Comparison of ENCODE assay signal across 10 mouse cellular contexts in genomic region chr5:25632861-25633535, GRCm38 (mm10).
A peak's percentile ranks its signal among the peaks of the same experiment; 100 is the strongest.
DNase-seq lines count a peak whose midpoint lies in the region.
"Had no signal": no experiment of that assay in that cellular context is flagged by ENCODE, and none has a peak within 500 bp of the region (broad histone marks: within the 10 kb centered on the region; RNA-seq: fewer than 3 reads in every experiment).

No protein-coding gene starts in this region.

- peak; percentile 13 to 34 for DNase-seq in adrenal gland, postnatal 36 days
- no peak for DNase-seq in adrenal gland, postnatal 25 days
- peak; percentile 28 for DNase-seq in kidney, postnatal 10 days
- no peak for DNase-seq in kidney, adult 11 months
- DNase-seq in thymus, postnatal 14 days: peak; percentile 7
- DNase-seq in thymus, adult 18-20 months: no peak
- DNase-seq in yolk sac, embryonic 10.5 days (ENCODE audit: low spot score): peak; percentile 68
- no peak for DNase-seq in heart, adult 18-20 months
- DNase-seq: gastrocnemius, postnatal 36 days; liver, embryonic 13.5 days had no signal

Comparison
In these comparisons a context has a peak if more than half of its experiments do, and no peak if none do; other contexts are left out.
1. DNase-seq: peak in adrenal gland, postnatal 36 days (2 of 2), kidney, postnatal 10 days (single experiment), thymus, postnatal 14 days (single experiment) and yolk sac, embryonic 10.5 days (single experiment); none in adrenal gland, postnatal 25 days (single experiment), kidney, adult 11 months (single experiment), thymus, adult 18-20 months (0 of 2) and heart, adult 18-20 months (0 of 2).